Mouse (Mus musculus): ENCODE results near the gene Fga. TPM values are rescaled to one million over a fixed set of nuclear protein-coding genes. Genes with fewer than 3 reads are reported as not detected.

Gene Fga
- polyA plus RNA-seq, 1 experiment from 2014 or later: 0.11 TPM

GRCm38 (mm10) chr3:83053758-83054157, 27.9 kb downstream of the Fga start:
- no peak overlapping the region for H3K27ac ChIP-seq (ENCODE audit: low read depth)
- DNase-seq (ENCODE audit: low spot score): peak; percentile 58
- no peak overlapping the region for H3K4me2 ChIP-seq (ENCODE audit: low read length)
- no peak overlapping the region for H3K9ac ChIP-seq (ENCODE audit: low read length)
- 26% methylated on average over 10 of the region's 10 CpGs for WGBS
- H3K4me3 ChIP-seq (ENCODE audit: low read depth, low read length): no peak overlapping the region
- peaks cover 6% of the 10 kb centered on the region for H3K36me3 ChIP-seq (ENCODE audit: control insufficient read depth, insufficient read depth, low read length)
- peaks cover 5% of the 10 kb centered on the region for H3K4me1 ChIP-seq (replicated peaks; ENCODE audit: control insufficient read depth, insufficient read depth, low read length)
- no peaks in the 10 kb centered on the region for H3K27me3 ChIP-seq (replicated peaks; ENCODE audit: control insufficient read depth, insufficient read depth, low read length)
- no peaks in the 10 kb centered on the region for H3K9me3 ChIP-seq (ENCODE audit: control insufficient read depth, low read length)
- ATAC-seq (replicated peaks; ENCODE audit: low FRiP score, low TSS enrichment, low read depth): no peak

- 33% methylated on average over 13 of the region's 13 CpGs for WGBS
- no peak for DNase-seq (ENCODE audit: low spot score)
- Histone ChIP-seq H3K4me1 (replicated peaks; ENCODE audit: control insufficient read depth, insufficient read depth, low read length) (peaks cover 5% of the 10 kb centered on the region), H3K9me3 (ENCODE audit: control insufficient read depth, low read length) (no peaks in the 10 kb centered on the region), H3K9ac (ENCODE audit: low read length) (no peak overlapping the region), H3K4me2 (ENCODE audit: low read length) (peak overlapping the region; percentile 44), H3K4me3 (ENCODE audit: low read depth, low read length) (peak overlapping the region; percentile 86), H3K36me3 (ENCODE audit: control insufficient read depth, insufficient read depth, low read length) (peaks cover 16% of the 10 kb centered on the region), H3K27me3 (replicated peaks; ENCODE audit: control insufficient read depth, insufficient read depth, low read length) (no peaks in the 10 kb centered on the region), H3K27ac (ENCODE audit: low read depth) (no peak overlapping the region)
- no peak for ATAC-seq (replicated peaks; ENCODE audit: low FRiP score, low TSS enrichment, low read depth)
Measured at GRCm38 (mm10) chr3:83054759-83055158, 28.9 kb downstream of the Fga start.

GRCm38 (mm10) chr3:83055281-83056038, 29.6 kb downstream of the Fga start, which contains the start of gene Plrg1:
Gene Plrg1 (plus strand): TSS chr3:83055522.
- Histone ChIP-seq H3K9ac (ENCODE audit: low read length) (peak within 1 kb of the TSS; percentile 84), H3K27me3 (replicated peaks; ENCODE audit: control insufficient read depth, insufficient read depth, low read length) (no peaks in the 10 kb centered on the region), H3K4me1 (replicated peaks; ENCODE audit: control insufficient read depth, insufficient read depth, low read length) (peaks cover 5% of the 10 kb centered on the region), H3K36me3 (ENCODE audit: control insufficient read depth, insufficient read depth, low read length) (peaks cover 23% of the 10 kb centered on the region), H3K9me3 (ENCODE audit: control insufficient read depth, low read length) (no peaks in the 10 kb centered on the region), H3K4me2 (ENCODE audit: low read length) (peak within 1 kb of the TSS; percentile 95), H3K27ac (ENCODE audit: low read depth) (peak within 1 kb of the TSS; percentile 40), H3K4me3 (ENCODE audit: low read depth, low read length) (peak within 1 kb of the TSS; percentile 86)
- WGBS: under 1% methylated on average over 61 of the region's 61 CpGs
- ATAC-seq (replicated peaks; ENCODE audit: low FRiP score, low TSS enrichment, low read depth) (peak; percentile 98), DNase-seq (ENCODE audit: low spot score) (peak; percentile 98)

GRCm38 (mm10) chr3:83057046-83057445, 31.2 kb downstream of the Fga start:
- H3K4me3 ChIP-seq (ENCODE audit: low read depth, low read length): no peak overlapping the region
- H3K9ac ChIP-seq (ENCODE audit: low read length): no peak overlapping the region
- H3K4me2 ChIP-seq (ENCODE audit: low read length): no peak overlapping the region
- 93% methylated on average over 2 of the region's 2 CpGs for WGBS
- no peak overlapping the region for H3K27ac ChIP-seq (ENCODE audit: low read depth)
- no peak for ATAC-seq (replicated peaks; ENCODE audit: low FRiP score, low TSS enrichment, low read depth)
- peaks cover 5% of the 10 kb centered on the region for H3K4me1 ChIP-seq (replicated peaks; ENCODE audit: control insufficient read depth, insufficient read depth, low read length)
- H3K27me3 ChIP-seq (replicated peaks; ENCODE audit: control insufficient read depth, insufficient read depth, low read length): no peaks in the 10 kb centered on the region
- peaks cover 39% of the 10 kb centered on the region for H3K36me3 ChIP-seq (ENCODE audit: control insufficient read depth, insufficient read depth, low read length)
- DNase-seq (ENCODE audit: low spot score): no peak
- H3K9me3 ChIP-seq (ENCODE audit: control insufficient read depth, low read length): no peaks in the 10 kb centered on the region

- Histone ChIP-seq H3K27me3 (replicated peaks; ENCODE audit: control insufficient read depth, insufficient read depth, low read length) (no peaks in the 10 kb centered on the region), H3K36me3 (ENCODE audit: control insufficient read depth, insufficient read depth, low read length) (peaks cover 93% of the 10 kb centered on the region), H3K27ac (ENCODE audit: low read depth) (no peak overlapping the region), H3K9ac (ENCODE audit: low read length) (no peak overlapping the region), H3K4me3 (ENCODE audit: low read depth, low read length) (no peak overlapping the region), H3K4me2 (ENCODE audit: low read length) (no peak overlapping the region), H3K9me3 (ENCODE audit: control insufficient read depth, low read length) (no peaks in the 10 kb centered on the region), H3K4me1 (replicated peaks; ENCODE audit: control insufficient read depth, insufficient read depth, low read length) (no peaks in the 10 kb centered on the region)
- DNase-seq (ENCODE audit: low spot score): no peak
- ATAC-seq (replicated peaks; ENCODE audit: low FRiP score, low TSS enrichment, low read depth): no peak
- WGBS: 82% methylated on average over 9 of the region's 9 CpGs
Measured at GRCm38 (mm10) chr3:83067920-83068319, 42.0 kb downstream of the Fga start.

GRCm38 (mm10) chr3:83068869-83069268, 43.0 kb downstream of the Fga start:
- WGBS: 94% methylated on average over 13 of the region's 13 CpGs
- ATAC-seq (replicated peaks; ENCODE audit: low FRiP score, low TSS enrichment, low read depth) (no peak), DNase-seq (ENCODE audit: low spot score) (no peak)

GRCm38 (mm10) chr3:83070231-83070630, 44.4 kb downstream of the Fga start:
- no peak overlapping the region for H3K9ac ChIP-seq (ENCODE audit: low read length)
- no peak overlapping the region for H3K4me2 ChIP-seq (ENCODE audit: low read length)
- no peak for DNase-seq (ENCODE audit: low spot score)
- no peak overlapping the region for H3K27ac ChIP-seq (ENCODE audit: low read depth)
- no peaks in the 10 kb centered on the region for H3K9me3 ChIP-seq (ENCODE audit: control insufficient read depth, low read length)
- H3K27me3 ChIP-seq (replicated peaks; ENCODE audit: control insufficient read depth, insufficient read depth, low read length): no peaks in the 10 kb centered on the region
- peaks cover 85% of the 10 kb centered on the region for H3K36me3 ChIP-seq (ENCODE audit: control insufficient read depth, insufficient read depth, low read length)
- no peak for ATAC-seq (replicated peaks; ENCODE audit: low FRiP score, low TSS enrichment, low read depth)
- H3K4me3 ChIP-seq (ENCODE audit: low read depth, low read length): no peak overlapping the region
- no peaks in the 10 kb centered on the region for H3K4me1 ChIP-seq (replicated peaks; ENCODE audit: control insufficient read depth, insufficient read depth, low read length)
- 83% methylated on average over 4 of the region's 4 CpGs for WGBS

More at GRCm38 (mm10) chr3:83068869-83069268, 43.0 kb downstream of the Fga start:
- peaks cover 95% of the 10 kb centered on the region for H3K36me3 ChIP-seq (ENCODE audit: control insufficient read depth, insufficient read depth, low read length)
- no peak overlapping the region for H3K4me2 ChIP-seq (ENCODE audit: low read length)
- H3K9me3 ChIP-seq (ENCODE audit: control insufficient read depth, low read length): no peaks in the 10 kb centered on the region
- H3K9ac ChIP-seq (ENCODE audit: low read length): no peak overlapping the region
- H3K27me3 ChIP-seq (replicated peaks; ENCODE audit: control insufficient read depth, insufficient read depth, low read length): no peaks in the 10 kb centered on the region
- H3K4me1 ChIP-seq (replicated peaks; ENCODE audit: control insufficient read depth, insufficient read depth, low read length): no peaks in the 10 kb centered on the region
- H3K4me3 ChIP-seq (ENCODE audit: low read depth, low read length): no peak overlapping the region
- no peak overlapping the region for H3K27ac ChIP-seq (ENCODE audit: low read depth)

- Histone ChIP-seq H3K27me3 (replicated peaks; ENCODE audit: control insufficient read depth, insufficient read depth, low read length) (no peaks in the 10 kb centered on the region), H3K9ac (ENCODE audit: low read length) (no peak overlapping the region), H3K4me2 (ENCODE audit: low read length) (no peak overlapping the region), H3K36me3 (ENCODE audit: control insufficient read depth, insufficient read depth, low read length) (peaks cover 22% of the 10 kb centered on the region), H3K27ac (ENCODE audit: low read depth) (no peak overlapping the region), H3K4me1 (replicated peaks; ENCODE audit: control insufficient read depth, insufficient read depth, low read length) (no peaks in the 10 kb centered on the region), H3K9me3 (ENCODE audit: control insufficient read depth, low read length) (no peaks in the 10 kb centered on the region), H3K4me3 (ENCODE audit: low read depth, low read length) (no peak overlapping the region)
- no peak for DNase-seq (ENCODE audit: low spot score)
- ATAC-seq (replicated peaks; ENCODE audit: low FRiP score, low TSS enrichment, low read depth): no peak
- 36% methylated on average over 2 of the region's 3 CpGs for WGBS
Measured at GRCm38 (mm10) chr3:83076563-83076962, 50.7 kb downstream of the Fga start.

GRCm38 (mm10) chr3:83080567-83081055, 54.7 kb downstream of the Fga start:
- DNase-seq (ENCODE audit: low spot score): peak; percentile 87

More at GRCm38 (mm10) chr3:83080567-83081055, 54.7 kb downstream of the Fga start:
- peak overlapping the region; percentile 56 for H3K4me2 ChIP-seq (ENCODE audit: low read length)
- 4% methylated on average over 11 of the region's 11 CpGs for WGBS
- no peaks in the 10 kb centered on the region for H3K4me1 ChIP-seq (replicated peaks; ENCODE audit: control insufficient read depth, insufficient read depth, low read length)
- no peaks in the 10 kb centered on the region for H3K36me3 ChIP-seq (ENCODE audit: control insufficient read depth, insufficient read depth, low read length)
- ATAC-seq (replicated peaks; ENCODE audit: low FRiP score, low TSS enrichment, low read depth): peak; percentile 70
- no peak overlapping the region for H3K9ac ChIP-seq (ENCODE audit: low read length)
- H3K27me3 ChIP-seq (replicated peaks; ENCODE audit: control insufficient read depth, insufficient read depth, low read length): no peaks in the 10 kb centered on the region
- H3K27ac ChIP-seq (ENCODE audit: low read depth): no peak overlapping the region
- H3K4me3 ChIP-seq (ENCODE audit: low read depth, low read length): peak overlapping the region; percentile 27
- no peaks in the 10 kb centered on the region for H3K9me3 ChIP-seq (ENCODE audit: control insufficient read depth, low read length)
